Mouse (Mus musculus): ENCODE data around the gene Pla2g6. TPM values are rescaled to one million over a fixed set of nuclear protein-coding genes. Genes with fewer than 3 reads are reported as not detected.

Pla2g6 gene
- total and polyA plus RNA-seq, 3 experiments: 9.3 to 20.9 (median 14.8) TPM

- no peaks in the 10 kb centered on the region for H3K9me3 ChIP-seq (replicated peaks; ENCODE audit: low read length)
- dilution Hi-C loops (cut with MboI; ENCODE audit: extremely low pct_ligation_motif_present, extremely low pct_unique_long_range_greater_than_20kb, low sequenced_read_pairs) (no loop called here), in situ Hi-C loops (cut with MboI; ENCODE audit: low pct_ligation_motif_present, low pct_unique_long_range_greater_than_20kb, low sequenced_read_pairs) (loop anchor here (5.0 kb wide), 2 partner anchors 35 to 180 kb away; no protein-coding TSS in a partner anchor)
- TF ChIP-seq TCF12 (IDR thresholded peaks at IDR 0.05; ENCODE audit: low read depth, low read length): no peak
- TF ChIP-seq NRF1 (IDR thresholded peaks at IDR 0.05; ENCODE audit: low read depth, low read length): no peak
- no peak for TF ChIP-seq MEF2A (IDR thresholded peaks at IDR 0.05; ENCODE audit: borderline replicate concordance, low read depth, low read length)
- no peak for TF ChIP-seq POLR2A (IDR thresholded peaks at IDR 0.05; ENCODE audit: low read depth, low read length)
- no peak for TF ChIP-seq MAX (IDR thresholded peaks at IDR 0.05; ENCODE audit: low read length)
- TF ChIP-seq PAX5 (IDR thresholded peaks at IDR 0.05; ENCODE audit: low read length): no peak
- no peak for TF ChIP-seq HCFC1 (IDR thresholded peaks at IDR 0.05; ENCODE audit: low read depth, low read length)
- TF ChIP-seq UBTF (IDR thresholded peaks at IDR 0.05; ENCODE audit: low read depth, low read length): no peak
- no peak for TF ChIP-seq USF1 (IDR thresholded peaks at IDR 0.05; ENCODE audit: low read depth, low read length)
- TF ChIP-seq GABPA (IDR thresholded peaks at IDR 0.05; ENCODE audit: insufficient replicate concordance, low read depth, low read length): no peak
- no peak for TF ChIP-seq JUN (IDR thresholded peaks at IDR 0.05; ENCODE audit: insufficient read depth, low read depth, low read length)
- TF ChIP-seq USF2 (conservative IDR thresholded peaks at IDR 0.05; ENCODE audit: low read depth, low read length): no peak
- TF ChIP-seq RAD21 (IDR thresholded peaks at IDR 0.05; ENCODE audit: low read depth, low read length): no peak
- no peak for TF ChIP-seq ZC3H11A (IDR thresholded peaks at IDR 0.05; ENCODE audit: low read depth, low read length)
- no peak for TF ChIP-seq CHD1 (IDR thresholded peaks at IDR 0.05; ENCODE audit: low read depth, low read length)
- H3K27me3 ChIP-seq (replicated peaks): no peaks in the 10 kb centered on the region
- peaks cover 4 to 9% of the 10 kb centered on the region in 2 experiments; a peak in 3 of 4 replicates for H3K4me1 ChIP-seq (ENCODE audit: control insufficient read depth in 1 of 2, insufficient read depth in 2 of 2)
- H3K9ac ChIP-seq (ENCODE audit: insufficient read depth, low read depth): no peak overlapping the region
- no peak for DNase-seq (ENCODE audit: extremely low read depth)
- H3K79me2 ChIP-seq (replicated peaks; ENCODE audit: control insufficient read depth, extremely low read depth, insufficient read depth, poor library complexity, severe bottlenecking): no peaks in the 10 kb centered on the region
- H3K4me2 ChIP-seq (ENCODE audit: insufficient read depth, low read depth, poor library complexity, severe bottlenecking): no peak overlapping the region
- no peak overlapping the region for H3K4me3 ChIP-seq (replicated peaks in 1 of 3; ENCODE audit: low read depth in 2 of 3, low read length in 2 of 3, poor library complexity in 1 of 3)
- no peak overlapping the region for H3K27ac ChIP-seq (ENCODE audit: insufficient read depth, low read depth)
- peaks cover 48 to 88% of the 10 kb centered on the region in 2 experiments for H3K36me3 ChIP-seq (replicated peaks in 1 of 2; ENCODE audit: control insufficient read depth in 1 of 2, insufficient read depth in 1 of 2, low read length in 1 of 2)
Measured at GRCm38 (mm10) chr15:79287091-79287490, 41.1 kb downstream of the Pla2g6 start.

- H3K79me2 ChIP-seq (replicated peaks; ENCODE audit: control insufficient read depth, extremely low read depth, insufficient read depth, poor library complexity, severe bottlenecking): no peaks in the 10 kb centered on the region
- dilution Hi-C loops (cut with MboI; ENCODE audit: extremely low pct_ligation_motif_present, extremely low pct_unique_long_range_greater_than_20kb, low sequenced_read_pairs): no loop called here
- H3K36me3 ChIP-seq (replicated peaks in 1 of 2; ENCODE audit: control insufficient read depth in 1 of 2, insufficient read depth in 1 of 2, low read length in 1 of 2): peaks cover 44 to 79% of the 10 kb centered on the region in 2 experiments
- no peak for TF ChIP-seq ZKSCAN1 (IDR thresholded peaks at IDR 0.05; ENCODE audit: borderline replicate concordance, low read depth, low read length)
- TF ChIP-seq ELF1 (IDR thresholded peaks at IDR 0.05; ENCODE audit: low read depth, low read length): no peak
- no peak for TF ChIP-seq IRF4 (IDR thresholded peaks at IDR 0.05; ENCODE audit: low read depth, low read length)
- no peak for TF ChIP-seq GABPA (IDR thresholded peaks at IDR 0.05; ENCODE audit: insufficient replicate concordance, low read depth, low read length)
- TF ChIP-seq MAZ (IDR thresholded peaks at IDR 0.05; ENCODE audit: low read depth, low read length): no peak
- TF ChIP-seq JUND (conservative IDR thresholded peaks at IDR 0.05; ENCODE audit: low read depth, low read length): no peak
- TF ChIP-seq MYC (IDR thresholded peaks at IDR 0.05; ENCODE audit: low read depth, low read length): no peak
- no peak for TF ChIP-seq MEF2A (IDR thresholded peaks at IDR 0.05; ENCODE audit: borderline replicate concordance, low read depth, low read length)
- no peak for TF ChIP-seq MAFK (IDR thresholded peaks at IDR 0.05; ENCODE audit: insufficient replicate concordance, low read length)
- in situ Hi-C loops (cut with MboI; ENCODE audit: low pct_ligation_motif_present, low pct_unique_long_range_greater_than_20kb, low sequenced_read_pairs): loop anchor here (5.0 kb wide), 2 partner anchors 36 to 181 kb away; no protein-coding TSS in a partner anchor
- no peaks in the 10 kb centered on the region for H3K9me3 ChIP-seq (replicated peaks; ENCODE audit: low read length)
- H3K27ac ChIP-seq (ENCODE audit: insufficient read depth, low read depth): no peak overlapping the region
- H3K9ac ChIP-seq (ENCODE audit: insufficient read depth, low read depth): no peak overlapping the region
- H3K27me3 ChIP-seq (replicated peaks): no peaks in the 10 kb centered on the region
- peaks cover 4 to 9% of the 10 kb centered on the region in 2 experiments; a peak in 3 of 4 replicates for H3K4me1 ChIP-seq (ENCODE audit: control insufficient read depth in 1 of 2, insufficient read depth in 2 of 2)
- DNase-seq (ENCODE audit: extremely low read depth): no peak
- H3K4me2 ChIP-seq (ENCODE audit: insufficient read depth, low read depth, poor library complexity, severe bottlenecking): no peak overlapping the region
- no peak overlapping the region for H3K4me3 ChIP-seq (replicated peaks in 1 of 3; ENCODE audit: low read depth in 2 of 3, low read length in 2 of 3, poor library complexity in 1 of 3)
Measured at GRCm38 (mm10) chr15:79286141-79286540, 42.0 kb downstream of the Pla2g6 start.
